Mouse (Mus musculus): ENCODE data around the gene Hoxd10. TPM values are rescaled to one million over a fixed set of nuclear protein-coding genes. Genes with fewer than 3 reads are reported as not detected.

Gene Hoxd10
- total RNA-seq, 2 experiments from 2014 or later = not detected

GRCm38 (mm10) chr2:74726551-74726950 lies 34.8 kb downstream of the Hoxd10 start, which contains the start of gene Gm28230:
TSS of gene Gm28230 (plus strand) at chr2:74726728.
- intact Hi-C loops (cut with DNase I) = no loop called here
- no peak for DNase-seq

GRCm38 (mm10) chr2:74726973-74727639 lies 35.4 kb downstream of the Hoxd10 start:
- intact Hi-C loops (cut with DNase I) = no loop called here
- DNase-seq = no peak

GRCm38 (mm10) chr2:74727640-74728302 lies 36.0 kb downstream of the Hoxd10 start:
- intact Hi-C loops (cut with DNase I) = no loop called here
- DNase-seq = no peak

GRCm38 (mm10) chr2:74728303-74728680 lies 36.6 kb downstream of the Hoxd10 start:
- intact Hi-C loops (cut with DNase I) = no loop called here
- no peak for DNase-seq

GRCm38 (mm10) chr2:74730331-74730730 lies 38.6 kb downstream of the Hoxd10 start:
- no peak for DNase-seq
- intact Hi-C loops (cut with DNase I) = no loop called here

GRCm38 (mm10) chr2:74731055-74731454 lies 39.3 kb downstream of the Hoxd10 start:
- intact Hi-C loops (cut with DNase I) = no loop called here

GRCm38 (mm10) chr2:74731799-74732512 lies 40.2 kb downstream of the Hoxd10 start:
- intact Hi-C loops (cut with DNase I) = no loop called here
- no peak for DNase-seq

More at GRCm38 (mm10) chr2:74731055-74731454, 39.3 kb downstream of the Hoxd10 start:
- no peak for DNase-seq

- intact Hi-C loops (cut with DNase I) = no loop called here
- no peak for DNase-seq
Measured at GRCm38 (mm10) chr2:74732513-74733316, 41.0 kb downstream of the Hoxd10 start.

GRCm38 (mm10) chr2:74733317-74733661 lies 41.6 kb downstream of the Hoxd10 start:
- no peak for DNase-seq
- intact Hi-C loops (cut with DNase I) = no loop called here

GRCm38 (mm10) chr2:74733765-74734164 lies 42.0 kb downstream of the Hoxd10 start:
- no peak for DNase-seq
- intact Hi-C loops (cut with DNase I) = no loop called here

GRCm38 (mm10) chr2:74734451-74734850 lies 42.7 kb downstream of the Hoxd10 start:
- intact Hi-C loops (cut with DNase I) = no loop called here
- DNase-seq = no peak

GRCm38 (mm10) chr2:74734996-74735811 lies 43.5 kb downstream of the Hoxd10 start:
- intact Hi-C loops (cut with DNase I) = no loop called here
- no peak for DNase-seq

GRCm38 (mm10) chr2:74735851-74736687 lies 44.3 kb downstream of the Hoxd10 start:
- intact Hi-C loops (cut with DNase I) = no loop called here
- DNase-seq = no peak

GRCm38 (mm10) chr2:74736688-74737577 lies 45.2 kb downstream of the Hoxd10 start:
- DNase-seq = no peak
- intact Hi-C loops (cut with DNase I) = no loop called here

GRCm38 (mm10) chr2:74737578-74738070 lies 45.9 kb downstream of the Hoxd10 start:
- no peak for DNase-seq
- intact Hi-C loops (cut with DNase I) = no loop called here

- no peak for DNase-seq
- intact Hi-C loops (cut with DNase I) = no loop called here
Measured at GRCm38 (mm10) chr2:74738623-74739475, 47.1 kb downstream of the Hoxd10 start.

- intact Hi-C loops (cut with DNase I) = no loop called here
- DNase-seq = no peak
Measured at GRCm38 (mm10) chr2:74739476-74739800, 47.7 kb downstream of the Hoxd10 start.
